Mouse (Mus musculus) testis, postnatal 14 days (tissue): ENCODE results near the gene Arhgap27.
A peak's percentile ranks its signal among the peaks of the same experiment; 100 is the strongest.

ENCODE experiments used
- DNase-seq: peaks from one replicate; pipeline ENCODE4 v3.0.0; 2021; ENCODE audit warnings: low spot score

The Arhgap27 gene

DNA sequence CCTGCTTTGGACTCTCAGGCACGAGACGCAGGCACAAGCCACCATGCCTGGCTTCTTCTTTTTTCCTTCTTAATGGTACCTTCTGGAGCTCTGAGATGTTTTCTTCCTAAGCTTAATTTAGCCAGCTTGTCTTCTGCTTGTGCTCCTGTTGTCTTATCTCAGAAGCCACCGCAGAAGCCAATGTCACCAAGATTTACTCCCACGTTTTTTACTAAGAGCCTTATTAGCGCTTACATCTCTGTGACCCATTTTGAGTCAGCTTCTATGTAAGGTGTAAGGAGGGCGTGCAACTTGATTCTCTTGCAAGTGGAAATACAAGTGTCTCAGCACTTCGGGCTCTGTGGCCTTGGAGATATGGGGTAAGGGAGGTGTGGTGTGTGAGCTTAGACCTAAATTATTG, 18.0 kb upstream of the Arhgap27 start:
- no peak for DNase-seq

DNA sequence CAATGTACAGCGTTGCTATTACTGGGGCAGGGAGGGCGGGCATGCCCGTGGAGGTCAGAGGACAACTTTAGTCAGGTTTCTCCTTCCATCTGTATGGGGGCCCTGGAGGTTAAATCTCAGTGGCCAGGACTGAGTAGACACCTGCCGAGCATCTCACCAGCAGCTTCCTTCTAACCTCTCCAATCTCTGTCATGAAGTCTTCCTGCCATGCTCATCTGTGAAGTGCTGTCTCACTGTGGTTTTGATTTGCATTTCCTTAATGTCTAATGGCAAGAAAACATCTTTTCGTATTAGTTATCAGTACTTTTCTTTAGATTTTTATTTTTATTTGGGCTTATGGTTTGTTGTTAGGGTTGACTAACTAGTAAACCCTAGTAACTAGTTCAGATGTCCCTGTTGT, 17.0 kb upstream of the Arhgap27 start:
- no peak for DNase-seq

DNA sequence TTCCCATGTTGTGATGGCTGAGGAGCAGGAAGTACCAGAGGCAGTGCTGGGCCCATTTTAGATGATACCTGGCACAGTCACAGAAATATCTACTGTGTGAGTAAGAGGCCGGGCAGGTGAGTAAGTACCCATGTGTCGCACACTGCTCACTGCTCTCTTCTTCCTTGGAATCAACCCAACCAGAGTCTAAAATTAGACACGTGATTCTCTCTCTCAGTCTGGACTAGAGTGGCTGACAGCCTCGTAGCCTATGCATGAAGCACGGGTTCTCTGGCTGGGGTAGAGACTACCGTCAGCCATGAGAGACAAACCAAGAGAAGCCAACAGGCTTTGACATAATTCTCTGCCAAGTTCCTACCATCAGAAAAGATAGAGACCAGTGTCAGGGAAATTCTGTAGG, 14.8 kb upstream of the Arhgap27 start:
- no peak for DNase-seq

DNA sequence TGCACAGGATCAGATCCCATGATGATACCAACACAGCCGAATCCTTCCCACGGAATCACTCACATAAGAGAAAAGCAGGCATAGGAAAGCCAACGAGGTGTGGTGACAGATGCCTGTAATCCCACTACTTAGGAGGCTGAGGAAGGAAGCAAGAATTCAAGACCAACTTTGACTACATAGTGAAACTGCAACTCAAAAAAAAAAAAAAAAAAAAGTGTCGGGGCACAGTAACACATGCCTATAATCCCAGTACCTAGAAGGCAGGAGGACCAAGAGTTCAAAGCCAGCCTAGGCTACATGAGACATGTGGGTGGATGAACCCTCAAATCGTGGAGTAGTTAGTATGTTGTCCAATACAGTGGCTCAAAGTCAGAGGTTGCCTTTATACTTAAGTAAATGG, 12.3 kb upstream of the Arhgap27 start:
- no peak for DNase-seq

DNA sequence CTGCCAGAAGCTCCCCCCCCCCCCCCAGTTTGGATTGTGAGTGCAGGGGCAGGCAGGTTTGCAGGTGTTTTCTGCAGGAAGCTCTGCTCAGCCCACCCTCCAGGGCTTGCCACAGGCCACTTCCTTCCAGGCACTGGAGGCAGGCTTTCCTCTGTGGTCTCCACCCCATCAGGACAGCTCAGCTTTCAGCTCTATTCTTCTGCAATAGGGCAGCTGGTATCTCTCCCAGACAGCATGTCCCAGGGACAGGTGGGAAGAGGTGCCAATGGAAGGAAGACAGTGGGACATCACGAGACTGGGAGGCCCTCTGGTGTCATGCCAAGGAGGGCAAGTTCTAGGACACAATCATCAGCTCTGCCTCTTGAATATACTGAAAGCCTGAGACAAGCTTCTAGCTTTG, 11.8 kb upstream of the Arhgap27 start:
- no peak for DNase-seq

DNA sequence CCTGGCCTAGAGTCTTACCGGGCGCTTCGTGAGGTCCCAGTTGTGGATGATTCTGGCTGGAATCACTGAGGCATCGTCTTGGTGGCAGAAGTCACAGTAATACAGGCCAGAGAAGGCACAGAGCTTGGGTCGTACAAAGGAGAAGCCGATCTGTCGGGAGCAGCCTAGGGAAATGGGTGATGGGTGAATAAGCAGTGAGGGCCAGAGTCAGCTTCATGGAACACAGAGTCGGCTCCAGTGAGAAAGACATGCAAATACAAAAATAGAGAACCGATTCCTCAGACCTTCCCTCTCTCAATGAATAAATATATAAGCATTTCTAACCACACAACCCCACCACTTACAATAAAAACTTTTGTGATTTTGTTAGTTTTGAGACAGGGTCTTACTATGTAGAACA, 10.4 kb upstream of the Arhgap27 start:
- no peak for DNase-seq

DNA sequence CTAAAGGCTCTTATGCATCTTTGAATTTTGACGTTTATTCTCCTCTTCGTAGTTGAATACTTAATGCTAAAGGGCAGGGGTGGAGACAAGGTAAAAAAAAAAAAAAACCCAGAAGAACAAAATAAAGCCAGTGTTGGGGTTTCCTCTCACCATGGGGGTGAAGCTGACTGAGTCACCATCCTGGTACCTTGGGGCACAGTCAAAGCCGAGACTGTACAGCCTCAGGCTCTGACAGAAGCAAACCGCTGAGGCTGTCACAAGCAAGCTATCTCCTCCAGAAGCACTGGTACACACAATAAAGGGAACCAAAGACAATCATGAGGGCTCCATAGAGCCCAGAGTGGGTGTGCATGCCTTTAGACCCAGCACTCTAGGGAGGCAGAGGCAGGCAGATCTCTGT, 9.1 kb upstream of the Arhgap27 start:
- no peak for DNase-seq

DNA sequence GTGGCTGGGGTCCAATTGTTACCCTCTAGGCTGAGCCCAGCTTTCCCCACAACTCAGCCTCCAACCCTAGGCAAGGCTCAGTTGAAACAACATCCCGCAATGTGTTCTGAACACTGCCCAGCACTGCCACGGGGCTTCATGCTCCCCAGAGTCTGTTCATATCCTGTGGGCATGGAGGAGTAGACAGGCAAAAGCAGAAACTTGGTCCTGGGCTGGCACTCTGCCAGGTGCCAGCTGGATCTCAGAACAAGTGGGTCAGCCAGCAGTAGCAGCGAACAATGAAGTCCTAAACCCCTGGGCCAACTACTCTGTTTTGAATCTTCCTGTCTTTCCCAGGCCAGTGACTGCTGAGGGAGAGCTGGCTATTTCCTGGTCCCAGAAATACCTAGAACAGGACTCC, 8.6 kb upstream of the Arhgap27 start:
- no peak for DNase-seq

DNA sequence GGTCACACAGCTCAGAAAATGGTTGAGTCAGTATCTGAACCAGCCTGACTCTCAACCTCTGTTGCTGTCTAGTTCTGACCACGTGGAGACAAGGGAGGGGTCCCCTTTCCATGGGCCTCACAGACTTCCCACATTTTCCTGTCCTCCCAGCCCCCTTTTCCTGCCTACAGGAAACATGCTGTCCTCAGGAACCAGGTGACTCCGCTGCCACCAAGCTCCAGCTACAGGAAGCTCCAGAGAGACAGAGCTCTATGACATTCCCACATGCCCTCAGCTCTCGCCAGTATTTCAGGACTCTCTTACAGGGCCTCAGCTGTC, 7.7 kb upstream of the Arhgap27 start:
- DNase-seq: no peak

DNA sequence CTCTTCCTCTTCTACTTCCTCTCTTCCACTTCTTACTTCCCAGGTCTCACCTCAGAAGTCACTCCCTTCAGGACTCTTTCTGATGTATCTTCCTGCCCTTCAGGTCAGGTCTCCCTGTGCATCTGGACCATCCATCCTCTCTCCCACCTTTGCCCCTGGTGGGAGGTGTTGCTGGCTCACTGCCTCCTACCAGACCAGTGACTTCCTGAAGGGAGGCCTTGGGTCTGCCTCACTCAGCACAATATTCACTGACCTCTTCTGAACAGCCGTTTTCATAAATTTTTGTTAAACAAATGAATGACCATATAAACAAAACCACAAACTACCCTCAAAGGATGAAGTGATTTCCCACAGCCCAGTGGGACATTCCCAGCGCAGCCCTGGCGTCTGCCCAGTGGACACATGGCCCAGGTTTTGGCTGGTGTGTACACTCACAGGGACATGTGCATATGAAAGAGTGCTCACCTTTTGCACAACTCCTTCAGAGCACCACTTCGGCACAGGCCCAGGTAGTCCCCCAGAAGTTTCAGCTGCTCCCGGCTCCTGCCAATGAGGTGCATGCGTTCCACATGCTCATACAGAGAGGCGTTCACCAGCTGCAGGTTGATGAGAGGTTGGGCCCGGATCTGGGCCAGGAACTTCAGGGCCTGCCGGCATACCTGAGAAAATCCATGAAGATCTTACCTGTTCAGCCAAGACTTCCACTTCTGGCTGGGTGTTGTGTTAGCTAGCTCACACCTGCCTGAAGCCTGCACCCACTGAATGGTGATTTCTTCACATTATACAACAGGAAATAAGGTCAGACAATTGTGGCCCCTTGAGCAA, 7.1 kb upstream of the Arhgap27 start:
- no peak for DNase-seq

DNA sequence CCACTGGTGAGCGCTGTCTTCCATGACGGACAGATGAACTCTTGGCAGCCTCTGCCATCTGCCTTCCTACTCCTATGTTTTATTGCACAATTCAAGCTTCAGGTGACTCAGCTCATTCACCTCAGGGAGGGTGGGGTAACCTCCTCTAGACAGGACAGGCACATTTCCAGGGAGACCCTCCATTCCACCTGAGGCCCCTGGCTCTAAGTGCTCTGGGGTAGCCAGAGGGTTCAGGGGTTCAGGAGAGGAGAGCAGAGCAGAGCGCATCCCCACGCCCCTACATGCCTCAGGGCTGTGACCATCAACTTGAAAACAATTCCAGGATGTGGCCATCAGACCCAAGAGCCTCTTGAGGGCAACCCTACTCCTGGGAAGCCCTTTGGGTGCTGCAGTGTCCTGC, 2.0 kb upstream of the Arhgap27 start:
- no peak for DNase-seq

DNA sequence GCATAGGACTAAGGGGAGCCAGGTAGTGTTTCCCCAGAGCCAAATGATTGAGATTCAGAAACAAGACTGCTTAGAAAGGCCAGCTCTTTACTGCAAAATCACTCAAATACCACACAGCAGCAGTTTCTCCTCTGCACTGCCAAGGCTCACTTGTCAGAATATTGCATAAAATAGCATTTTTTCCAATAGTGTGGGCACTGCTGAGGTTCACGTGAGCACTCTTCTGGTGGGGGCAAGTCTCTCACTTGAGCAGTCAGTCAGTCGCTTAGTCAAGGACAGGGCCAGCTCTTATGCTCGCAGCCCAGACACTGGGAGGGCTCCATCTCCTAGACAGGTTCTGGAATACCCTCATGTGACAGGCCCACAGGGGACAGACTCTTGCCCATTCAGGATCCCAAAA, 1.5 kb upstream of the Arhgap27 start:
- DNase-seq: no peak

DNA sequence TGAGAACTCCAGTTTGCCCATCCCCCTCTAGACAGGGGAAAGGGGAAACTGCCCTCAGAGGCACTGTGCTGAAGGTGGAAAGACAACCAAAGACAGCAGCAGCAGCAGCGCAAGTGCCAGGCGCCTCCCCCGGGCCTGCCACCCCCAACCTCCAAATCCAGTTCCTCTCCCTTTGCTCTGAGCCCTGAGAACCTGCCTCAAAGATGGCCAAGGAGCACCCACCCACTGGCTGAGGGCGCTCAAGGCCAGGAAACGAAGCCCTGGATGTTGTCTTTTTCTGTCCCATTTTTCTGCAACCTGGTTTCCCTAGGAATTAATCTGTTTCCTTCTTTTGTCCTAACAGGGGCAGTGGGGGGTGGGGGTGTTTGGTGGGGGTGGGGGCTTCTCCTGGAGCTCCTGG, 843 bp upstream of the Arhgap27 start:
- no peak for DNase-seq

DNA sequence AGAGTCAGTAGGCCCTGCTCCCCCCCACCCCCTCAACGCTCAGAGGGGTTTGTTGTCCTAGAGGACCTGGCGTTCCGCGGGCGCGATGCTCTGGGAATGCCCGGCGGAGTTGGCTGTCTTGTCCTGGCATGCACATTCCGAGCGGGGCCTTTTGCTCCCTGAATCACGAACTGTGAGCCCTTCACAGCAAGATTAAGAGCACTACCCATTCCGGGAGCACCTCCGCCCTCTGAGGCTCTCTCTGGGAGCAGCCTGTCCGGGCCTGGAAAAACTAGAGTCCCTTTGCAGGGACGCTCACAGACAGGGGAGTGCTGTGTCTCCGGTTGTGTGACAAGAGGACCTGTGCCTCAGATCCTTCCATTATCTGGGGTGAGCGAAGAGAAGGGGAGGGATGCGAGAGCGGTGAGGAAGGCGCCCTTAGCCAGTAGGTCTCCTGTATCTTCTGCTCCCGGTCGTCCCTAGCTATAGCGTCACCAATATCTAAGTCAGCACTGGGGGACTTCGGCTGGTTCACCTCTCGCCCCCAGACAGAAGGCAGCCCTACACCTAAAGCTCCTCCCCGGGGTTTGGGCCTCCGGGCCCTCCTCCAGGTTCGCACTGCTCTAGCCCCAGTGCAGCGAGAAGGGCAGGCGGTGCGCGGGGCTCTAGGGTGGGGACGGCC, 841 bp downstream of the Arhgap27 start:
- DNase-seq: peak; percentile 38

DNA sequence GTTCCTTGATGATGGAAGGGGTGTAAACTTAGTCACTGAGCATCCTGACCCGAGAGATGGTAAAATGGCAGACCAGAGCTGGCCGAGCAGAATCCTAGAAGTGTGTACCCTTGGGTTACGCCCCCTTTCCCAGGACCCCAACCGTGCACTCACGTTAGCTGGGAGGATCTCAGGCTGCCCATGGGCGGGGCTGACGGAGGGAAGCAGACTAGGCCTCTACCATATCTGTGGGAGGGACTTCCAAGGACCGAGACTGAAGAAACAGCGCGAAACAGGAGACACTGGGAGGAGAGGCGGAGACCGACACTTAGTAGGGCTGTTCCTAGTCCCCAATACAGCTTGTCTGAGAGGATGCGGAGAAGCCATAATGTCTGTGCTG, 1.4 kb downstream of the Arhgap27 start:
- DNase-seq: peak; percentile 62

DNA sequence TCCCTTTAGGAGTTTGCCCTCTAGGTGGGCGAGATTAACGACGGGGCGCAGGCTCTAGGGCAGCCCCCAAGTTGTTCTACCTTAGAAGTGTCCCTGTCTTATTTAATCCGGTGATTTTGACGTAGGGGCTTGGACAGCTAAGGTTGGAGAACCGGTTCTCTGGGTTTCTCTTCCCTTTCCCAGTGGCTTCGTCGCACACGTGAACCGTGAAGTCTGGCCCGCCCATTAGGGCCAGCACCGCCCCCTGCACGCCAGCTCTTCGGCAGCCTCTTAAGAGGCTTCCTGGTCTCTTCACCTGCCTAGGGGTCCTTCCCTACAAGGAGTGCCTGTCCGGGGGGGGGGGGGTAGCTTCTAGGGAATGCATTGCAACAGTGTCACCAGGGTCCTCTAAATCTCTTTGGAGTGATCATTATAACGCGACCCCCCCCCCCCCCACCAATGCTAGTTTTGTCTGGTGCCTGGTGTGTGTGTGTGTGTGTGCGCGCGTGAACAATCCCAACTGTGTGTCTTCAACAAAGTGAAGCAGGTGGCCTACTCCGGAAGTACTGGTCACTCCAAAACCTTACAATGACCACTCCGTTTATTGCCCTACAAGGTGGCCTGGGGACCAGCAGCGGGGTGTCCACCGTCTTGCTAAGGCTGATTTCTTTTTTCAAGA, 2.0 kb downstream of the Arhgap27 start:
- DNase-seq: peak; percentile 47

DNA sequence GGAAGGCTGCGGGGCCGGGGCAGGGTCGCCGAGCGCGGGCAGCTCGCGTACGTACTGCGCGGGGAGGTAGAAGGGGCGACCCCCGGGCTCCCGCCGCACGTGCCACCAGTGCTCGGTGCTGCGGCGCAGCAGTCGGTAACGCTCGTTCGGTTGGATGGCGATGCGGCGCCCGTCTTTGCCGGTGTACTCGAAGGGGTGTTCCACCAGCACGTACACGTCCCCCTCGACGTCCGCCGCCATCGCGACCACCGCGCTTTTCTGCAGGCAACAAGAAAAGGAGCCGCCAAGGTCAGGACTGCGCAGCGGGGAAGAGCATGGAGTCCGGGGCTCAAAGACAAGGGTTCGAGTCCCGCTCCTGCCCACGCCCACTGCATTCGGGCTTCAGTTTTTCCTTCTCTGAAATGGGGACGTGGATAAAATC, 2.8 kb downstream of the Arhgap27 start:
- DNase-seq: peak; percentile 39

DNA sequence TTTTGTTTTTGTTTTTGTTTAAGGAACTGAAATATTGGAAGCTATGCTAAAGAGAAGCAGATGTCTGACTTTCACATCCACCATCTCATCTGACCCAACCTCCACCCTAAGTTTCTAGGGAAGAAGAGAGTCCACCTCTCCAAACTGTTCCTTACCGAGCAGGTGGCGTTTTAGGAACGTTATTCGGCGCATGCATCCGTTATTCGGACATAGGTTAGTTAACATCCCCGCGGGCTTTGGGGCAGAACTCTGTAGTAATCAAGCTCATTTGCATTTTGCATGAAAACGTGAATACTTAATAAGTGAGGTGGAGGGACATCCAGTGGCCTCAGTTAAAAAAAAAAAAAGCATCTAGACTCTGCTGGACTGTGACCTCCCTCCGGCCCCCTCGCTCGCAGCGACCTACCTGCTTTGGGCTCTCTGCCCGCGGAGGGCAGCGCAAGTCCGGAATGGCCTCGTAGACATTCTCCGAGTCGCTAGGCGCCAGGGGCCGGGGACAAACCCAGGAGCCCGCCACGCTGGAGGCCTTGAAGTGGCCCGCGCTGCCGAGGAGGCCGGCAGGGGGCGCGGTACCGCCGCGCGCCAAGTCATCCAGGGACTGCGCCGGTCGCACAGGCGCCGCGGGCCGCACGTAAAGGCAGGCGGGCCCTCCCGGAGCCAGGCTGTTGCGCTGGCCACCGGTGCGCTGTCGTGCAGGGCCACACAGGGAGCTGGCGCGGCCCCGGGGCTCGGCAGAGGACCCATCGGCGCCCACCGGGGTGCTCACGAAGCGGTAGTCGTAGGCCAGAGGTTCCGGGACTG, 3.5 kb downstream of the Arhgap27 start:
- peak; percentile 81 for DNase-seq

DNA sequence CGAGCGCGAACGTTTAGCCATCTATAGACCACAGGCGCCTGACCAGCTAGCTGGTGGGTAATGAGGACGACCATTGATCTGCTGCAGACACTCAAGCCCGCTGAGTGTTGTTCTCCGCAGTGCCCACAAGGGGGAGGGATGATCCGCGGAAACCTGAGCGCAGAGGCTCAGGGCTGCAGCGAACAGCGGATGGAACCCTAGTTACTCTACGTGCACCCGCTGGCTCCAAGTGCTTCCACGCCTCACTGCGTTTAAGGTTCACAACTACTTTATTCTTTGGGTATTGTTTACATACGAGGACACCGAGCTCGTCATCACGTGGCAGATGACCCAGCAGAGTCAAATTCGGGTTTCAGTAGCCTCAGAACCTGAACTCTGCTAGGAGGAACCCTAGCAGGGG, 4.4 kb downstream of the Arhgap27 start:
- DNase-seq: peak; percentile 71

DNA sequence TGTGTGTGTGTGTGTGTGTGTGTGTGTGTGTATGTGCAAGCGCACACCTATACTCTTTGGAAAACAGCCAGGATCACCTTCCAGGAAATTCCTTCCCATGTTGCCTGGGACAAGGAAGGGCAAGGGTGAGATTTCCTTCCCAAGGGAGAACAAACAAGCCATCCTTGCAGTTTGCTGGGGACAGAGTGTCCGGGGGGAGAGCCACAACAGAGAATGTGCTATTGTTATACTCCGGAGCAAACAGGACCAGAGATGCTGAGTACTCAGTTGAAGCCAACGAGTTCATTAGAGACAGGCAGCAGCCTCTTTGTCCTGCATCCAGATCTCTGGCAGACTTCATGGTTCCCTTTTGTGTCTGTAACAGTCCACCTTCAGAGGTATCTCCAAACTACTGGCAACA, 5.2 kb downstream of the Arhgap27 start:
- no peak for DNase-seq

DNA sequence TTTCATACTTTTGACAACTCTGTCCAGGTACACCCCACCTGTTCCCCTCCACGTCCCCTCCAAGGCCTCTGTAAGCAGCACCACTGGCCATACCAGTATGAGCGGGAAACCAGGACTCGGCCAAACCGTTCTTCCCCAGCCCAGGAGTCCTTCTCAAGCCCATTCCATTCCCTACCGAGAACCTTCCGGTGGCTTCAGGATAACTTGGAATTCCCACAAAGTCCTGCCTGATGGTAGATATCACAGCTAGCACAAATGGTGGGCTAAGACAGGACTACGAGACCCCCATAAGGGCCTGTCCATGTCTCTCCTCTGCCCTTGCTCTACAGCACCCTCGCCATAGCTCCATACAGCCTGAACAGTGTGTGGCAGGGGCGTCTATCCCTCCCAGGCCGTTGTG, 5.8 kb downstream of the Arhgap27 start:
- DNase-seq: no peak

DNA sequence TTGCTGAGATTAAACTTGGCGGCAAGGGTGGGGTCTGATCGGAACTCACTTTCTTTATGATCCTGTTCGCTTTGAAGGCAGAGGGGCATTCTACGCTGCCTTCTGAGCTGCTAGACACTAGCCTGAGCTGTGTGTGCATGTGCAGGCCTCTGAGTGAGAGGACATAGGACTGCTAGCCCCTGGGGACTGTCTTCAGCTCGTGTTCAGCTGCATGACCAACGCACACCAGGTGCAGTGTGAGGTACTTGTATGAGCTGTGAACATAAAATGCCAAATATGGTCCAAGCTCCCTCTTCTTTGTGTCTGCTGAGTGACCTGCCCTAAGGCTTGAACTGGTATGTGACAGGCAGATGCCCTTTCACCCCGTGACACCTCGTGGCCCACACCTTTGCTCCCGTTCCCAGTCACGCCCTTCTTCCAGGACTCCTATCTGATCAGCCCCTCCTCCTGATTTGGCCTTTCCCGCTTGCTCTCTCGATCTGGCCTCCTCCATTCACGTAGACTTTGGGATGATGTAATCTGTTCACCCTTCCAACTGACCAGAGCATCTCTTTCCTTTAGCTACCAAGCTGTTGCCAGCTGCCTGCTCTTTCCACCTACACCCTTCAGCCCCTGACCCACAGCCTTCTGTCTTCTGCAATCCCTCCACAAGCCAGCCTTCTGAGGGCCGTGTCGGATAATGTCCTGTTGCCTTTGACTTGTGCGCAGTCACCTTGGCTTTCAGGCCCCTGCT, 6.4 kb downstream of the Arhgap27 start:
- no peak for DNase-seq
